Mouse (Mus musculus) embryo, embryonic 10 days (tissue): ENCODE data around the gene Fmnl2.
A peak's percentile ranks its signal among the peaks of the same experiment; 100 is the strongest.

Experiments
- DNase-seq: peaks from one replicate; pipeline ENCODE4 v3.0.0-alpha.2; 2015; ENCODE audit warnings: low spot score

Gene Fmnl2

DNA sequence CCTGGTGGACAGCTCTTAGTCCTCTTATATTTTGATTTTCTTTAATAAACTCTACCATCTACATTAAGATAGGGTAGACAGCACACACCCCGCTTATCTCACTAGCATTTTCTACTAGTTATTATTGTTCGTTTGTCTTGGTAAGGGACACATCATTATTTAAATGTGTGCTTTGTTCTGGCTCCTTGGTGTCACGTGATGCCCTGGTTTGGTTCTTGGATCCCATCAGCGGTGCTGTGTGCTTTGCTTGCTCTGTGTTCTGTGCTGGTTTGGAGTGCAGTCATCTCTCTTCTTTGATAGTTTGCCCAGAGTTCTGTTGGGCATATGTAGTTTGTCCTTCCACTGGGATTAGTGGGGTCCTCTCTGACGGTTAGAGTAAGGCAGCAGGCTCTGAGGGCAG lies 57.9 kb downstream of the Fmnl2 start:
- no peak for DNase-seq

DNA sequence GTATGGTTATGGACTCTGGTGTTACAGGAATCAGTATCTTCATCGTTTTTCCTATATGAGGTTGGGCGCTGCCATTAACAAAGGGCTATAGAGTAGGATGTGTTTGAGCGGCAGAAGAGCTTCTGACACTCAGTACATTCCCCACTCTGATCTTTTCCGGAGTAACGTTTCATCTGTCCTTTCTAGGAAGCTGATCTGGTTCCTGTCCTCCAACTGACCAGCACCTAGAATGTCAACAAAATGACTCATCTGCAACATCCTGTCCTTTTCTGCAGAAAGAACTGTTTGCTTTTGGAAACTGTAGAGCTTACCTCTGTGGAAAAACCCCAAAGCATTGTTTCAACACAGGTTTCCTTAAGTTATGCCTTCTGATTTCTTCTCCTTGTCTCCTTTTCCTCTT lies 60.4 kb downstream of the Fmnl2 start:
- no peak for DNase-seq

DNA sequence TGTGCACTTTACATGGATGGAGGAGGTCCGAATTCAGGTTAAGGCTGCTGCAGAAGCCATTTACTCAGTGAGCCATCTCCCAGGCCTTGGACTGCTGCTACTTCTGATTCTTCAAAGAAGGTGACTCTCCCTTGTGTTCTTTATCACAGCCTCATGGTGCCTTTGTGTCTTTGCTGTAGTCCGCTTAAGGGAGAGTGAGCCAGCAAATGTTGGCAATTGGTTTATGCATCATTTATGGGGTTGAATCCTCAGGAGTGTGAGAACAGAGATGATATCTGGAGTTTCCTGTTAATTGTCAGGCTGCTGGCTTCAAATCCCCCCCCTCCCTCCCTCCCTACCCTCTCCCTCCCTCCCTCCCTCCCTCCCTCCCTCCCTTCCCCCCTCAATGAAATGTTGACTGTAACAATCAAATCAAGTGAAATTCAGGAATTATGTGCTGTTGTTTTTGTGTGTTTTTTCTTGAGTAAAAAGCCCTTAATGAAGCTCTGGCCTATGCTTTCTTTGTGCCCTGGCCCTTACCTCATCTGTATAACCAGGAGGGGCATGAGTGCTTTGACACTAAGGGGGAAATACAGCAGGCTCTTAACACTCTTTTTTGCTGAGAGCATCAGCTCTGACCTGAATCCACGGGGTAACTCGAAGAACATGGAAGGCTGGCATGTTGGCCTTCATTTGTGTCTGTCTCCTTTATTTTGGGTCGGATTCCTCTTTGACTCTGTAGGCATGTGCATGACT lies 63.2 kb downstream of the Fmnl2 start:
- DNase-seq: no peak

DNA sequence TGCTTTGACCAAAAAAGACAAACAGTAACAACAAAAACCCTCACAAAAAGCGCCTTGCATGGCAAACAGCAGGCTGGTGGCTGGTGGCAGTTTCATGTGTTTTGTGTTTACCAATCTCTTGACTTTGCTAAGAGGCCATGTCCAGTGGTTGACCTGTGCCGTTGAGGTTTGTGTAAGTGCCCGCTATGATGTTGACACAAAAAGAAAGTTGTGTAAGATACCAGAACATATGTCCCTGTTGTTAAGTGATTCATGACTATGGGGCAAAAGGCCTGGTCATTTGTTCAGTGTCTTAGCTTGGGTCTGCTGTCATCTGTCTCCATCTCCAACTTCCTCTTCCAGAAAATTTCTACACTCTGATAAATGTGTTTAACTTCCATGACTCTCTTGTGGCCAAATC lies 67.4 kb downstream of the Fmnl2 start:
- DNase-seq: no peak

DNA sequence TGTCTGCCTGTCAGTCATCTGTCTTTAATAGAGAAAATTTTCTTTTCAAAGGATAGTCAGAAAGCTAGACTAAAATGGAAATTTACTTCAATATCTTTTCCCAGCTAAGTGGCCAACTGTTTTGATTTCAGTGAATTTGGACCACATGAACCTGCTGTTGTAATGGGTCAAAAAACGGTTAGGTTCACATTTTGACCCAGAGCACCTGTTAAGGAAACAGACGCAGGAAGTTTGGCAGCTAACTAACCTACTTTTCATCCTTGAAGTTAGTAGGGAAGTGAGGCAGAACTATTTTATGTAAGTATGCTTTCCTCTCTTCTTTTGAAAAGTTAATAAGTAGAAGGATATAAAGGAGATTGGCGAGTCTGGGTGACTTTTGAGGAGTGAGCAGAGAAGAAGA lies 69.7 kb downstream of the Fmnl2 start:
- no peak for DNase-seq

DNA sequence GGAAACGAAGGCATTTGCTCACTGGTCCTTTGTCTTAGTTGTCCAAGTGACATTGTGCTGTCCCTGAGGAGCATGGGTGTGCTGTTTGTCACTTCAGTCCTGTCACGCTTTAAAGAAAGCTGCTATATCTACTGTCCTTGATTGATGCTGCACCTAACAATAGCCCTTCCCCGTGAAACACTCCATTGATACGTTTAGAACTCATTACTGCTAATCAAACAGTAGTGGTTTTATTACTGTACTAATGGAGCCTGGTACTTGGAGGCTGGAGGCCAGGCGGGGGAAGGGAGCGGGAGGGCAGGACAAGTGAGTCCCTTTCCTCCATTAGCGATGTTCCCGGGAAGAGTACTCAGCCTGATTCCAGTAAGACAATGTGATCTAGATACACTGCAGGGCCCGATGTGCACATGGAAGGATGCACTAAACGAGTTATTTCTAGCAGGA lies 70.2 kb downstream of the Fmnl2 start:
- peak; percentile 27 for DNase-seq

DNA sequence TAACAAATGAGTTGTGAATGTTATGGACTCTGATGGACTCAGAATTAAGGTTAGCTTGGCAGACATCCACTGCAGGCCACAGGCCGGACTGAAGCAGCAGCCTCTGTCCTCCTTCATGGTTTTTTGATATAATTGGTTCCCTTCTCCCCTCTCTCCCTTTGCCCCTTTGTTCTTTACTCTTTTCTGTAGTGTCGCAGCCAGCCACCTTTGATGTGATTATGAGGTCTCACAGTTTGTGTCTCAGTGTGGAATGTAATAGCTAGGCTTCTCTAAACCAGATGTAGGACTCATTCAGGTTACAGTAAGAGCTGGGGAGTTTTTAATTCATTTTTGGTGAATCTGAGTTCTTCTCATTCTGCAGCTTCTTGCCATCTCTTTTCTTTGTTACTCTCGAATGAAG lies 70.7 kb downstream of the Fmnl2 start:
- no peak for DNase-seq

DNA sequence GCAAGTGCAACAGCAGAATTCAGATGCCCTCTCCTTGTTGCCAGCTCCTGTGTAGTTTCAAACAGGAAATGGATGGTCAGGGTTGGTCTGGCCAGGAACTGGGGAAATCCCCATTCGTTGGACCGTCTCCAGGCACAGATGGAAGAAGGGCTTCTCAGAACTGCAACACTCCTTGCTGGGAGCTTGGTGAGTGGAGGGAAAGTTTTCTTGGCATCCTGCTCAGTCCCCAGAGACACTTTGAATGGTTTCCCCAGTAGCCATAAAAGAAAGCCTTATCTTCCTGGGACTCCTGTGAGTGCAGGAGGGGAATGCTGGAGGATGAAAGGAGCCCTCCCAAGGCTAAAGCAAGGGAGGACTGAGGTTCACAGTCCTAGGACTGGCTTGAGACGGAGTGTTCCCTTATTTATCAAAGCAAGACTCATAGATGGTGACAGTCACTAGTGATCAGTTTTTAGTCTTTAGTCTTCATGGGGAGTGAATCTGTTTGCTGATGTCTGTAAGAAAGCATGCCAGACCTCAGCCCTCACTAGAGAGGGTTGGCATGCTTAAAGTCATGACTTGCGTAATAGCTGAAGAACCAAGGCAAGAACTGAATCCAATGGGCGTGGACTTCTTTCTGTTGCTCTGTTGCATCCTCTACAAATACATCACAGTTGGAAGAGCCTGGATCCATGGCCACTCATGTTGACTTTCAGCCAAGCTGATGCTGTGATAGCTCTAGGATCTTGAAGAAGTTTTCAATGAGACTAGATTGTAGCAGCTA lies 72.6 kb downstream of the Fmnl2 start:
- DNase-seq: no peak

DNA sequence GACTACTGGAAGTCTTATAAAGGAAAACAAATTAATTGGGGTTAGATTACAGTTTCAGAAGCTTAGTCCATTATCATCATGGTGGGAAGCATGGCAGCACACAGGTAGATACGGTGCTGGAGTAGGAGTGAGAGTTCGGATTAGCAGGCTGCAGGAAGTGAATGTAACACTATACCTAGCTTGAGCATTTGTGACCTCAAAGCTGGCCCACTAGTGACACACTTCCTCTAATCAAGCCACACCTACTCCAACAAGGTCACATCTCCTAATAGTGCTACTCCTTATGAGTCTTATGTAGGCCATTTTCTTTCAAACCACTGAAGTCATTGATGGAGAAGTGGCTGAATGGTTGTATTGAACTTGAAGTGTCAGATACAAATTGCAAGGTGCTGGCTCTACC lies 73.7 kb downstream of the Fmnl2 start:
- no peak for DNase-seq

DNA sequence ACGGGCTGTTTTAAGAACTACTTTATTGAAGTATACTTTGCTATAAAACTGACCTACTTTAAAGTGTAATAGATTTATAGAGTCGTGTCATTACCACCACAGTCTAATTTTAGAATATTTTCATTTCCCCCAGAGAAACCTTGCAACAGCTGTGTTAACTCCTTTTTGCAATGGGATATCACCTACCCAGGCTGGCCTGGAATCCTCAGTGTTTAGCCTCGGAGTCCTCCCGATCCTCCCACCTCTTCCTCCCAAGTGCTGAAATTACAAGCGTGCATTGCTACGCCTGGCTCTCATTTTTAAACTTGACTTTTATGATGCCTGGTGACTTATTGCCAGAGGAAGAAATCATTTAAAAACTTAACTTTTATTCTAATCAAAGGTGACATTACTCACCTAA lies 78.2 kb downstream of the Fmnl2 start:
- DNase-seq: no peak

DNA sequence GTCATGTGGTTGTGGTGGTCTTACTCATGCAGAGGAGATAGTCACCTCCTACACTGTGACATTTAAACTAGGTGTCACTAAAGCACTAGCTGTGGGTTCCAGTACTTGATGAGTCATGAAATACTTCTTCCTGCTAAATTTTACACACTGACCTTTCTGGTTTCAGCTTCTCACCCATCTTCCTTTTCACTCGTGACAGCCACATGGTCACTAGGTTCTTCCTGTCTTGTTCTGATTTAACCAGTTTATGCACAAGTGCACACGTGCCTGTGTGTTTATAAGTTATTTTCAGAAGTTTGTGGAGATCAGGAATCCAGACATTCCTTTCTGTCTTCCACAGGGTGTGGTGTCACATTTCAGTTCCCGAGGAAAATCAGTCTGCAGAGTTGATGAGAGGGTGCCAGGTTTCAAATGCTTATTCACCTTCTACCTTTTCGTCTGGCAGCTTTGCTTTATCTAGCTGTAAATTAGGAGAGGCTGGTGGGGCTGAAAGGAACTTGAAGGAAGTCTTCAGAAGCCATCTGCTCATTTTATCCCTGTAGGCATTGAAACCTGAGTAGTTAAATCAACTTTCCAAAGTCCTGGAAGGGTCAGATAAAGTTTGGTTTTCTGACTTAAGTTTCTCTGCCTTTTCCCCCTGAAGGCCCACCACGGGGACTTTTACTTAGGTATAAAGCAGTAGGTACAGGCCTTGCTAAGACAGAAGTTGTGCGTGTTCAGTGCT lies 80.9 kb downstream of the Fmnl2 start:
- DNase-seq: peak; percentile 49

DNA sequence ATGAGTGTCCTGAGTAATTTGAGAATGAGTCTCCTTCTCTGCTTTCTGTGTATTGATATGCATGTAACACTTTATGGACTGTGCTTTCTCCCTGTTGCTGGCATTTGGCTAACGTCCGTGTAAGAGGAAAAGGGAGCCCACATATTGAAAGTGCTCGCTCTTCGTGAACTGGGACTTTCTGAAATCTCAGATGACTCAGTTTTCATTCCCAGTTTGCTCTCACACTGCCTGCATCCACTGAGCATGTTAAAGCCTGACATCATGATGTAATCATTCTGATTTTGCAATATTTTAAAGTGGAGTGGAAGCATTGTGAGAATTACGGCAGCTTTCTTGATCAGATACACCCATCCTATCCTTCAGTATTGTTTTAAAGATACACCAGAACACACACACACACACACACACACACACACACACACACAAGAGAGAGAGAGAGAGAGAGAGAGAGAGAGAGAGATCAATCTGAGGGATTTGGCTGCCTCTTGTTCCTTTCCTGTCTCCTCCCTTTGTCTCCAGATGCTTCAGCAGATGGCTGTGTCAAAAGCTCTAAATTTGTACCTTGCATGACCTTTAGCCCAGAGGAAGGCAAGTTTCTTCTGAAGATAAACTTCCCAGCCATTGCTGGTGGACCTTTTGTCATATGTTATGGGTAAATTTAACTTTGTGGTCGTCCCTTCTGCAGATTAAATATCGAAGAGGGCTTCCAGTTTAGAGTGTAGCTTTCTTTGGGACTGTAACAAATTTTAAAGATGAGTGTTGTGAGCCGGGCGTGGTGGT lies 86.2 kb downstream of the Fmnl2 start:
- DNase-seq: peak; percentile 48

DNA sequence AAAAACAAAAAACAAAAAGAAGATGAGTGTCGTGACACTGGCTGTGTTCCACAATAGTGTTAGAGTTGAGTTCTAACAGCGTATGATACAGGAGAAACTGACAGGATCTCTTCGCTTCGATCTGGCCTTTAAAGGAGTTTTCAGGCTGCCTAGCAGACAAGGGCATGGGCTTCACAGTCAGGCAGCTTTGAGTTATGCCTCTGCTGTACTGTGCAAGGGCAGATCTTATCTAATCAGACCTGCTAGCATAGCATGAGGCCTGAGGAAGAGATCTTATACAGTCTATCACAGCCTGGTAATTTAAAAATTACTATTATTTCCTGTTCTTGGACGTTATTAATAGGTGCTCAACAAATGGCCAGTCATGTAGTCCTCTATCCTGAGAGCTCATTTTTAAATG lies 86.9 kb downstream of the Fmnl2 start:
- no peak for DNase-seq

DNA sequence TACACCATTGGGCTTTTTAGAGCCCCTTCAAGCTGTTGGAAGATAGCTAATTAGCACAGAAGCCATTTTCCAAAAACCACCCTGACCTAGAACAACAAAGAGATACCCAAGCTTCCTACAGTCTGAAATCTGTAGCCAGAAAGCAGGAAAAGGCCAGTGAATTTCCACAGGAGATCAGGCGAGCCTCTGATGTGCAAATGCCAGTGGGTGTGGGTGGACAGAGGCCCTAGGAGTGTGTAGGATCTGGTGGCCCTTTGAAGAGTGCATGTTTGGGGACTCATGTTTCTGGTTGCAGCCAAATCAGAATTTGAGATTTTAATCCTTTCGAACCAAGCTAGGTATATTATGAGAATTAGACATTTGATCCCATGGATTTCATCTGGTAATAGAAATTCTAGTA lies 88.4 kb downstream of the Fmnl2 start:
- DNase-seq: no peak

DNA sequence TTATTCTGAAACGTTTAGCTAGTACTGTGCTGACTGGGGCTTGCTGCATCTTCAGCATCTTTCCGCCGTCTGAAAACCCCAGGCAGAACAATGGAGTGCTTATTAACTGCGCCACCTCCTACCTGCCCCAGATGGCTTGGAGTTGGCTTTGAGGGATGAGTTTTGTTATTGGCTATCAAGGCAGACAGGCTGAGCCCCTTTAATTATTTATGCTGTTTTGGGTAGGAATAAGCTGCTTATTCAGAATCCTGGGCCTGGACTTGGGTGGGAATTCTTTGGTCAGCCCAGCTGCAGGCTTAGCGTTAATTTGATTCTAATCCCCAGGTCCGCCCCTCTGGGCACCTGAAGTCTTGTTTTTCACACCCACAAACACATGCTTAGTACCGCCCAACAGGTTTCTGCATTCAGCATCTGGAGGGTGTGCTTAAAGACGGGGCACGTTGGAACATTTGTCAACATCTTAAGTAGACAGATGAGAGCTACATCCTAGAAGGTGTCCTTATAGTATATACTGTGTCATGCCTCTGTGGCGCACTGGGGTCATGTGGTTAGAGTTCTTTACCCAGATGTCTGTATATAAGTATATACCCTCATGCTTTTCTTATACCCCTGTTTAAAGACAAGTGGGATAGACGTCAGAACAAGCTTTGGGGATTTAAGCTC lies 89.0 kb downstream of the Fmnl2 start:
- DNase-seq: peak; percentile 14

DNA sequence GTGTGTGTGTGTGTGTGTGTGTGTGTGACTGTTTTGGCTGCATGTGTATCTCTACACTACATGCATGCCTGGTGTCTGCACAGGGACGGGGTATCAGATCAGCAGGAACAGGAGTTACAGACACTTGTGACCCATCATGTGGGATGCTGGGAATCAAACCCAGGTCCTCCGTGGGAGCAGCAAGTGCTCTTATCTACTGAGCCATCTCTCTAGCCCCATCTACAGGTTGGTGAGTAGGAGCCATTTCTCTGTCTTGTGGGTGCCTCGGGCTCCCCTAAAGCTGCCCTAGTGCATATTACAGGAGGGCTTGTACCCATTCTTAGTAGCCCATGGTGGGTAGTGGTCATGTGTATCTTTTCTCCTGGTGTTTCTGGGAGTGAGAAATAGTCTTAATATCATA lies 90.7 kb downstream of the Fmnl2 start:
- no peak for DNase-seq

DNA sequence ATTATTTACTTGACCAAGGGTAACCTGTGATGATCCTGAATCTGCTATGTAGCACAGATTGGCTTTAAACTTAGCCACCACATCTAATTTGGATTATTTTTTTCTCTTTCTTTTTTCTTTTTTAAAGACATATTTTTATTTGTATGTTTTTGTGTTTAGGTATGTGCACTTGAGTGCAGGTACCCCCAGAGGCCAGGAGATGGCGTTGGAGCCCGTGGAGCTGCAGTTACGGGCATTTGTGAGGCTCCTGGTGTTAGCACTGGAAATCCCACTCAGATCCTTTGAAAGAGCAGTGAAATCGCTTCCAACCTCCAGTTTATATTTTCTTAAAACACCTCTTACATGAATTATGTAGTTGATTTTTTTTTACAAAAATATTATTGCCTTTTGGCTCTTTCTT lies 91.9 kb downstream of the Fmnl2 start:
- DNase-seq: no peak

DNA sequence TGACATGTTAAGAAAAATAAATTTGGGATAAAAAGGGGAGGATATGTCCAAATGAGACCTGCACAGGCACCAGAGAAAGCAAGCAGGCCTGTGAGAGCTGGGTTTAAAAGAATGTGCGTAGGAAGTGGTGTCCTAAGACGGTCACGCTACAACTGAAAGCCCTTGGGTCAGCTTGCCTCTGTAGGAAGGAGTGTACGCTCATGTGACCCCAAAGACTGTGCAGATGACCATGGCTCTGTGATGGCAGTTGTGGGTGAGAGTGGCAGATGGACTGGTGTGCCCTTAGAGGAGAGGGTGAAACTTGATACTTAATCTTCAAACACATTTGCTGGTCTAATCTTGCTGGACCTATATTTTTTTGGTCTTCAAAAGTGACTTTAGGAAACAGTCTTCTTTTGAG lies 92.6 kb downstream of the Fmnl2 start:
- no peak for DNase-seq

DNA sequence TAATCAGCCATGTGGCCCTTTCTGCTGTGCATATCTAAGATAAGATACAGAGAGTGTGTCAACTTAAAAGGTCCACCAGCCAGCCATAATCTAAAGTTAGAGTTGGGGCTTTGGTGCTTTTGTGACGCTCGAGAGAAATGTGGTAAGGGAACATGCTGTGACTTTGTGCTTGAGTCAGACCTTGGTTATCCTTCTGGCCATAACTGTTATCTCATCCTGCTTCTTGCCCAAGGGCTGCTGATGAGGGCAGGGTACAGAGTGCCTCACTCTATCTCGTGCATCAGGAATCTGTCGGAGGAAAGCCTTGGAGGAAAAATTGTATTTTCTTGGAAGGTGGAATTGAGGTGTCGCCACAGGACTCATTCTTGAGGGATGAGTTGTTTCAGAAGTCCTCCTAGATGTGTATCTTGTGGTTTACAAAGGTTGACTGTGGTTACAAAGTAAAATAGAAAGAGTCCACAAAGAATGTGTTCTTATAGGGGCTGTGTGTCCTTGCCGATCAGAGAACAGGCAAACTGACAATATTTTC lies 94.6 kb downstream of the Fmnl2 start:
- no peak for DNase-seq

DNA sequence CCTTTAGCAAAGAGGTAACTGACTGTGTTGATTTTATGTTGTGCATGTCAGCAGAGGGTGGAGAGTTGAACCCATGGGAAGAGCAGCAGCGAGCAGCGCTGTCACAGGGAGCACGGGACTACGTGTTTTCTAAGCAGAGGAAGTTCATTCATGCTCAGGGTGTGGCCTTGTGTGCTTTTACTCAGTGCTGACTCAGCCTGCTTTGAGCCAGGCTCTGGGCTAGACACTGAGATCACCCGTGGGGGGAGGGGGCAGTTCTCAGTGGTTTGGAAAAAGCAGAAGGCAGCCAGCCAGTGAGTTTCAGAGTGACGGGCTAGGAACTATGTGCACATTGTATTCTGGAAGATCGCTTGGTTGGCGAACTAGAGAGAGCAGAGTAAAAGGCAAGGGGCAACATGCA lies 97.4 kb downstream of the Fmnl2 start:
- no peak for DNase-seq

DNA sequence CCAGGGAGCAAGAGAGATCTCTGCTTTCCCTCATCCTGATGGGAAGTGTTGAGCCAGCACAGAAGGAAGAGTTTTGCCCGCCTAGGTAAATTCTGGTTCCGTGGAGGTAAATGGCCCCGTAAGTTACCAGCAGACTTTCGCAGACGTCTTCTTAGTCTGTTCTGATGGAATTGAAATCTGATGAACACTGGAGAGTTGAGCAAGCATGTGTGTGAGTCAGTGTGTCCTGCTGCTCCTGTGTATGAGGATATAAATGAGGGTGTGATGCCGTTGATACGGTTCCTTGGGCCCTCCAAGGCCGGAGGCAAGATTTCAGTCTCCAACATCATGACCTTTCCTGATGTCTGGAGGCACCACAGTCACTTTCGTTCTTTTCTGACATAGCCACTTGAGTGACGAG lies 98.2 kb downstream of the Fmnl2 start:
- DNase-seq: no peak
